14 mouse cellular contexts compared by ENCODE assay signal in the genomic region with DNA sequence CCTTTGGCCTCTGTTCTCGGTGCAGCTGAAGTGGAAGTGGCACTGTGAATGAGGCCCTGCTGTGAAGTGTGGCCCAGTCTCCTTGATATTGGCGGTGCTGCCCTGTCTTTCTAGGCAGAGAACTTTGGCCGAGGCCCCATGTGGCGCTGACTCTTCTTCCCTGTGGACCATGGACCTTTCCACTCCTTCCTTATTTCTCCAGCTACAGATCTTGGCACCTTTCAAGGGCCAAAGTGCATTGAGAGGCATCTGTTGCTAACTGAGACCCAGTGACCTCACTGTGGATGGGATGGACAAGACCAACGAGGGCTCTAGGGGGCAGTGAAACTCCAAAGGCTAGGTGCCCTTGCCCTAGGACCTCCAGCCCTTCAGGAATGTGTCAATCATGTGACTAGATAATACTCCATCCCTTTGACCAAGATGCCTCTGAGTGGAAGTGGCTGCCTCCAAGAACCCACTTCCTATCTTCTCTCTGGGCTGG. TPM values are rescaled to one million over a fixed set of nuclear protein-coding genes. Genes with fewer than 3 reads are reported as not detected.
DNase-seq lines count a peak whose midpoint lies in the region; ATAC-seq and TF ChIP-seq lines count a peak whose summit lies in the region.
"Had no signal": no experiment of that assay in that cellular context is flagged by ENCODE, and none has a peak within 500 bp of the region (broad histone marks: within the 10 kb centered on the region; RNA-seq: fewer than 3 reads in every experiment).

No protein-coding gene starts in this region.

- peak; percentile 52 for TF ChIP-seq CTCF in ES-Bruce4 (IDR thresholded peaks at IDR 0.05; ENCODE audit: low read depth, low read length)

- no peaks in the 10 kb centered on the region for H3K36me3 ChIP-seq in ES-Bruce4 (ENCODE audit: control insufficient read depth, insufficient read depth, low read length, poor library complexity, severe bottlenecking)
- no peaks in the 10 kb centered on the region for H3K36me3 ChIP-seq in ES-E14 (ENCODE audit: control insufficient read depth, insufficient read depth, low read length, poor library complexity, severe bottlenecking)
- no peaks in the 10 kb centered on the region for H3K36me3 ChIP-seq in kidney, embryonic 15.5 days
- no peaks in the 10 kb centered on the region for H3K36me3 ChIP-seq in hindbrain, embryonic 13.5 days
- no peaks in the 10 kb centered on the region for H3K36me3 ChIP-seq in forebrain, embryonic 12.5 days (replicated peaks)
- H3K36me3 ChIP-seq: midbrain, embryonic 15.5 days had no signal

- in situ Hi-C loops in ES-E14 (cut with MboI; ENCODE audit: low sequenced_read_pairs in 2 of 2, unreplicated experiment in 2 of 2) = no loop called here

- 77% methylated on average over 5 of the region's 5 CpGs for WGBS in kidney, embryonic 15.5 days
- WGBS in hindbrain, embryonic 13.5 days = 80% methylated on average over 5 of the region's 5 CpGs
- 78% methylated on average over 5 of the region's 5 CpGs for WGBS in forebrain, embryonic 12.5 days

- no peaks in the 10 kb centered on the region for H3K9me3 ChIP-seq in ES-Bruce4 (replicated peaks; ENCODE audit: control insufficient read depth, insufficient read depth, low read length, poor library complexity, severe bottlenecking)
- no peaks in the 10 kb centered on the region for H3K9me3 ChIP-seq in ES-E14 (ENCODE audit: control insufficient read depth, insufficient read depth, low read depth, low read length)
- H3K9me3 ChIP-seq in kidney, embryonic 15.5 days (replicated peaks) = no peaks in the 10 kb centered on the region
- no peaks in the 10 kb centered on the region for H3K9me3 ChIP-seq in hindbrain, embryonic 13.5 days
- H3K9me3 ChIP-seq in forebrain, embryonic 12.5 days = no peaks in the 10 kb centered on the region
- H3K9me3 ChIP-seq: midbrain, embryonic 15.5 days had no signal

- H3K4me3 ChIP-seq in ES-Bruce4 (ENCODE audit: low read depth, low read length) (no peak overlapping the region), ES-E14 (ENCODE audit: insufficient read depth in 1 of 2, low read depth in 1 of 2, low read length in 2 of 2, poor library complexity in 1 of 2, severe bottlenecking in 1 of 2) (no peak overlapping the region)
- no peak overlapping the region for H3K4me3 ChIP-seq in kidney, embryonic 15.5 days (replicated peaks)
- H3K4me3 ChIP-seq in hindbrain, embryonic 13.5 days = no peak overlapping the region
- H3K4me3 ChIP-seq in forebrain, embryonic 12.5 days (replicated peaks) = no peak overlapping the region
- H3K4me3 ChIP-seq: midbrain, embryonic 15.5 days had no signal

- TF ChIP-seq EP300 in ES-Bruce4 (IDR thresholded peaks at IDR 0.05; ENCODE audit: insufficient read depth, low read depth, low read length) = no peak

- no peak overlapping the region for H3K9ac ChIP-seq in ES-Bruce4 (ENCODE audit: low read depth, poor library complexity, severe bottlenecking)
- peak overlapping the region; percentile 23; the same call in 1 of the 2 replicates for H3K9ac ChIP-seq in ES-E14 (ENCODE audit: insufficient read depth, low read depth, low read length, poor library complexity, severe bottlenecking)
- H3K9ac ChIP-seq in kidney, embryonic 15.5 days = no peak overlapping the region
- H3K9ac ChIP-seq in hindbrain, embryonic 13.5 days = no peak overlapping the region
- no peak overlapping the region for H3K9ac ChIP-seq in forebrain, embryonic 12.5 days
- H3K9ac ChIP-seq: midbrain, embryonic 15.5 days had no signal

- H3K27me3 ChIP-seq in ES-Bruce4 (ENCODE audit: control insufficient read depth, insufficient read depth, low read length, poor library complexity, severe bottlenecking) = no peaks in the 10 kb centered on the region
- H3K27me3 ChIP-seq in kidney, embryonic 15.5 days = 0 out of 2 replicates have a peak, but pooled peaks cover 4% of the 10 kb centered on the region
- H3K27me3 ChIP-seq in hindbrain, embryonic 13.5 days = peaks cover 15% of the 10 kb centered on the region; the same call in 1 of the 2 replicates
- peaks cover 15% of the 10 kb centered on the region for H3K27me3 ChIP-seq in forebrain, embryonic 12.5 days

- no peak for TF ChIP-seq POLR2A in ES-Bruce4 (IDR thresholded peaks at IDR 0.05; ENCODE audit: insufficient read depth, low read length)

- H3K27ac ChIP-seq in ES-Bruce4 (ENCODE audit: insufficient read depth, low read length) = peak overlapping the region; percentile 29
- H3K27ac ChIP-seq in ES-E14 (ENCODE audit: insufficient read depth, low read depth, low read length, poor library complexity, severe bottlenecking) = no peak overlapping the region
- H3K27ac ChIP-seq in kidney, embryonic 15.5 days = 0 out of 2 replicates have a peak overlapping the region, but pooled peaks have one; percentile 22
- no peak overlapping the region for H3K27ac ChIP-seq in hindbrain, embryonic 13.5 days
- no peak overlapping the region for H3K27ac ChIP-seq in forebrain, embryonic 12.5 days
- H3K27ac ChIP-seq: midbrain, embryonic 15.5 days had no signal

- ATAC-seq in kidney, embryonic 15.5 days (replicated peaks; ENCODE audit: low FRiP score) = no peak
- ATAC-seq in hindbrain, embryonic 13.5 days (ENCODE audit: low FRiP score) = no peak
- ATAC-seq in forebrain, embryonic 12.5 days (ENCODE audit: low FRiP score) = no peak
- ATAC-seq: midbrain, embryonic 15.5 days had no signal

- no peak for DNase-seq in ES-E14 (ENCODE audit: low read depth, low spot score)
- peak; percentile 20 to 21 for DNase-seq in lung, adult 18-20 months
- no peak for DNase-seq in frontal cortex, postnatal 14 days (ENCODE audit: low spot score in 2 of 2)
- no peak for DNase-seq in heart, adult 9 months (ENCODE audit: low spot score in 2 of 2)
- DNase-seq: heart, postnatal 36 days; spleen, adult 18-20 months; thymus, postnatal 14 days had no signal

- H3K4me1 ChIP-seq in ES-Bruce4 (ENCODE audit: control insufficient read depth, insufficient read depth, low read length) (no peaks in the 10 kb centered on the region), ES-E14 (ENCODE audit: control insufficient read depth in 2 of 2, insufficient read depth in 2 of 2, low read length in 2 of 2, poor library complexity in 1 of 2) (peaks cover 2 to 16% of the 10 kb centered on the region in 2 experiments; a peak in 3 of 4 replicates)
- peaks cover 14% of the 10 kb centered on the region for H3K4me1 ChIP-seq in kidney, embryonic 15.5 days
- 0 out of 2 replicates have a peak, but pooled peaks cover 5% of the 10 kb centered on the region for H3K4me1 ChIP-seq in hindbrain, embryonic 13.5 days (replicated peaks)
- peaks cover 7% of the 10 kb centered on the region; the same call in 1 of the 2 replicates for H3K4me1 ChIP-seq in forebrain, embryonic 12.5 days

- H3K4me2 ChIP-seq in kidney, embryonic 15.5 days = no peak overlapping the region
- no peak overlapping the region for H3K4me2 ChIP-seq in hindbrain, embryonic 13.5 days
- H3K4me2 ChIP-seq in forebrain, embryonic 12.5 days = no peak overlapping the region
- H3K4me2 ChIP-seq: midbrain, embryonic 15.5 days had no signal

TF ChIP-seq in ES-E14, 5 proteins besides CTCF, POLR2A, EP300 and RAD21:
- TF ChIP-seq HCFC1 (IDR thresholded peaks at IDR 0.05; ENCODE audit: borderline replicate concordance, insufficient read depth, low read length) (no peak), CHD2 (IDR thresholded peaks at IDR 0.05; ENCODE audit: low read depth, low read length) (no peak)
TF ChIP-seq in ES-E14: peak in this region for 0.

RNA-seq across cellular contexts. Expression of a gene that starts 1.1 kb away (rescaled TPM):
- polyA plus RNA-seq in ES-Bruce4 (2011; ENCODE audit: insufficient read depth, insufficient read length, low read depth, missing spikeins) = 42.5 and 55.3 TPM in 2 replicates
- total RNA-seq in ES-E14 (2012; rRNA removed) = 65.1 and 82.8 TPM in 2 replicates
- 79.9 and 83.4 TPM in 2 replicates for polyA plus RNA-seq in kidney, embryonic 15.5 days (2015; fragmentation: Nextera tagmentation; extraction: Ambion mirVana)
- polyA plus RNA-seq in hindbrain, embryonic 13.5 days (2015; fragmentation: Nextera tagmentation; extraction: Ambion mirVana) = 79.8 and 83.6 TPM in 2 replicates
- polyA plus RNA-seq in forebrain, embryonic 12.5 days (2016; fragmentation: Nextera tagmentation; extraction: Ambion mirVana) = 63.5 and 64.9 TPM in 2 replicates

RNA-seq across cellular contexts. Expression of a gene that starts 3.5 kb away (rescaled TPM):
- polyA plus RNA-seq in ES-Bruce4 (2011; ENCODE audit: insufficient read depth, insufficient read length, low read depth, missing spikeins) = 19.1 and 22.1 TPM in 2 replicates
- 26.4 and 102 TPM in 2 replicates for total RNA-seq in ES-E14 (2012; rRNA removed)
- 6.0 TPM in 2 replicates for polyA plus RNA-seq in kidney, embryonic 15.5 days (2015; fragmentation: Nextera tagmentation; extraction: Ambion mirVana)
- 0.09 TPM in 1 of 2 replicates, not detected in the other for polyA plus RNA-seq in hindbrain, embryonic 13.5 days (2015; fragmentation: Nextera tagmentation; extraction: Ambion mirVana)
- 0.31 and 0.37 TPM in 2 replicates for polyA plus RNA-seq in forebrain, embryonic 12.5 days (2016; fragmentation: Nextera tagmentation; extraction: Ambion mirVana)
- total RNA-seq: gastrocnemius, postnatal 4 days; layer of hippocampus, postnatal 14 days had no signal

RNA-seq across cellular contexts. Expression of a gene that starts 20.7 kb away (rescaled TPM):
- polyA plus RNA-seq in ES-Bruce4 (2011; ENCODE audit: insufficient read depth, insufficient read length, low read depth, missing spikeins) = 15.4 and 23.2 TPM in 2 replicates
- total RNA-seq in ES-E14 (2012; rRNA removed) = 18.2 and 56.2 TPM in 2 replicates
- polyA plus RNA-seq in kidney, embryonic 15.5 days (2015; fragmentation: Nextera tagmentation; extraction: Ambion mirVana) = 20.8 and 24.7 TPM in 2 replicates
- 1.7 and 2.9 TPM in 2 replicates for polyA plus RNA-seq in hindbrain, embryonic 13.5 days (2015; fragmentation: Nextera tagmentation; extraction: Ambion mirVana)
- polyA plus RNA-seq in forebrain, embryonic 12.5 days (2016; fragmentation: Nextera tagmentation; extraction: Ambion mirVana) = 1.3 and 1.5 TPM in 2 replicates

RNA-seq across cellular contexts. Expression of a gene that starts 43.1 kb away (rescaled TPM):
- polyA plus RNA-seq in ES-Bruce4 (2011; ENCODE audit: insufficient read depth, insufficient read length, low read depth, missing spikeins) = 19.6 and 22.0 TPM in 2 replicates
- 8.0 and 12.2 TPM in 2 replicates for total RNA-seq in ES-E14 (2012; rRNA removed)
- polyA plus RNA-seq in kidney, embryonic 15.5 days (2015; fragmentation: Nextera tagmentation; extraction: Ambion mirVana) = 7.8 and 7.9 TPM in 2 replicates
- 0.27 and 0.32 TPM in 2 replicates for polyA plus RNA-seq in hindbrain, embryonic 13.5 days (2015; fragmentation: Nextera tagmentation; extraction: Ambion mirVana)
- 1.3 and 1.5 TPM in 2 replicates for polyA plus RNA-seq in forebrain, embryonic 12.5 days (2016; fragmentation: Nextera tagmentation; extraction: Ambion mirVana)
- total RNA-seq: heart, postnatal 36 days; layer of hippocampus, postnatal 14 days had no signal

RNA-seq across cellular contexts. Expression of a gene that starts 51.6 kb away (rescaled TPM):
- 44.8 and 48.5 TPM in 2 replicates for polyA plus RNA-seq in ES-Bruce4 (2011; ENCODE audit: insufficient read depth, insufficient read length, low read depth, missing spikeins)
- total RNA-seq in ES-E14 (2012; rRNA removed) = 61.9 and 70.3 TPM in 2 replicates
- polyA plus RNA-seq in kidney, embryonic 15.5 days (2015; fragmentation: Nextera tagmentation; extraction: Ambion mirVana) = 115 and 122 TPM in 2 replicates
- 51.1 and 53.5 TPM in 2 replicates for polyA plus RNA-seq in hindbrain, embryonic 13.5 days (2015; fragmentation: Nextera tagmentation; extraction: Ambion mirVana)
- 47.2 and 49.7 TPM in 2 replicates for polyA plus RNA-seq in forebrain, embryonic 12.5 days (2016; fragmentation: Nextera tagmentation; extraction: Ambion mirVana)

Comparison
In these comparisons a context has a peak if more than half of its experiments do, and no peak if none do; other contexts are left out.
1. H3K27ac ChIP-seq: peak in ES-Bruce4 (single experiment) and kidney, embryonic 15.5 days (single experiment); none in ES-E14 (single experiment), hindbrain, embryonic 13.5 days (single experiment) and forebrain, embryonic 12.5 days (single experiment).
2. DNase-seq: peak in lung, adult 18-20 months (2 of 2); none in ES-E14 (single experiment), frontal cortex, postnatal 14 days (0 of 2) and heart, adult 9 months (0 of 2).